Mouse (Mus musculus) E14TG2a.4 (cell line): ENCODE results near the gene Itpr1.

Experiments
- CTCF ChIP-seq: conservative IDR thresholded peaks from 2 replicates; pipeline ENCODE4 v1.5.1; 2014; ENCODE audit warnings: low read length
- POU5F1 ChIP-seq: IDR thresholded peaks from 2 replicates; pipeline ENCODE4 v1.6.1; 2014; ENCODE audit warnings: low read length, borderline replicate concordance

GRCm38 (mm10) chr6:108457063-108457405 is 244.1 kb downstream of the Itpr1 start:
- TF ChIP-seq CTCF (no peak), POU5F1 (no peak)
